Mouse (Mus musculus): ENCODE measurements at regions not wholly inside any gene's neighbourhood (a gene's known extent, or its start where the extent isn't known, plus 50 kb on each side); places are given as distances from the start of the nearest gene placed in this dataset.
A peak's percentile ranks its signal among the peaks of the same experiment; 100 is the strongest.
"Not testable (repeated sequence)": the region's sequence is repeated elsewhere in the genome, so short reads cannot be mapped to it uniquely, and the experiment has no call there.

DNA sequence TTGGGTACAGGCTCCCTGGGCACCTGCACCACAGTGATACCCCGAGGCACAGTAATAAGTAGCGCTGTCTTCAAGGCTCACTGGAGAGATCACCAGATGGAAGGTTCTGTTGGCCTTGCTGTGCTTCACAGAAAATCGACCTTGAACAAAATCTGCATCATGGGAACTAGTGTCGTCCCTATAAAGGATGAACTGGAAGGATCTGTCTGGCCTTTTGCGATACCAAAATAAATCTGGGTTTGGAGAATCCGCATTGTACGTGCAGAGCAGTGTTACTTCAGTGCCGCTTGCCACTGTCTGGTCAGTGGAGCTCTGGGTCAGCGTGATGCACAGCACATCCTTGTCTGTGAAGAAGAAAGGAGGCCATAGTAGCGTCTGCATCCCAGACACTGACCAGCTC, 105.3 kb downstream of the Dad1 start:
- DNase-seq (ENCODE audit: low read depth): no peak

DNA sequence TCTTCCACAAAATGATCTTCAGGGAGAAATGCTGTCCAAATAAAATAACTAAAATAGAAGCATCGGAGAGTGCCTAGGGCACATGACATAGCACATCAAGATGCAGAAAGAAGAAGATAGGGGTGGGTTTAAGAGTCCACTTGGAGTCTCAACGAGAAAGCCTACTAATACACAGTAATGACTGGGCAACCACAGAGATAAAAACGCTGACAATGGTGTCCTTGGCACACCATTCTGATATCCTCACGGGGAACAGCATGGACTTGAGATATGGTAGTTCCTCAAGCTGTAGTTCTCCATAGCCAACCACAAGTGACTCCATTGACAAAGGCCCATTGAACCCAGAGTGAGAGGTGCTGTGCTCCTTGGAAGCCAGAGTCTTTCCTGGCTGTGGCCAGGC, 105.8 kb downstream of the Dad1 start:
- no peak for DNase-seq (ENCODE audit: low read depth)

DNA sequence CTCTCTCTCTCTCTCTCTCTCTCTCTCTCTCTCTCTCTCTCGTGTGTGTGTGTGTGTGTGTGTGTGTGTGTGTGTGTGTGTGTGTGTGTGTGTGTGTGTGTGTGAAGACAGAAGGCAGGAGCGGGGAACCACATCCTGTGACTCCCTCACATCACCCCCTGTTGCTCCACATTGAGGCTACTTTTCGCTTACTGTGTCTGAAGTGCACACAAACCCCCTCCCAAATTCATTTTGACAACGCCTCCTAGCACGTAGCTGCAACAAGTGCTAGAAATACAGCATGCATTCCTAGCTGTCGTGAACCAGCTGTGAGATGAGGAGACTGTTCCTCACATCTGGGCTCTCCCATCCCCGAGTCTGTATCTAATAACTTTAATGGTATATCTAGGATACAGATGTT, 106.4 kb downstream of the Dad1 start:
- DNase-seq (ENCODE audit: low read depth): no peak

DNA sequence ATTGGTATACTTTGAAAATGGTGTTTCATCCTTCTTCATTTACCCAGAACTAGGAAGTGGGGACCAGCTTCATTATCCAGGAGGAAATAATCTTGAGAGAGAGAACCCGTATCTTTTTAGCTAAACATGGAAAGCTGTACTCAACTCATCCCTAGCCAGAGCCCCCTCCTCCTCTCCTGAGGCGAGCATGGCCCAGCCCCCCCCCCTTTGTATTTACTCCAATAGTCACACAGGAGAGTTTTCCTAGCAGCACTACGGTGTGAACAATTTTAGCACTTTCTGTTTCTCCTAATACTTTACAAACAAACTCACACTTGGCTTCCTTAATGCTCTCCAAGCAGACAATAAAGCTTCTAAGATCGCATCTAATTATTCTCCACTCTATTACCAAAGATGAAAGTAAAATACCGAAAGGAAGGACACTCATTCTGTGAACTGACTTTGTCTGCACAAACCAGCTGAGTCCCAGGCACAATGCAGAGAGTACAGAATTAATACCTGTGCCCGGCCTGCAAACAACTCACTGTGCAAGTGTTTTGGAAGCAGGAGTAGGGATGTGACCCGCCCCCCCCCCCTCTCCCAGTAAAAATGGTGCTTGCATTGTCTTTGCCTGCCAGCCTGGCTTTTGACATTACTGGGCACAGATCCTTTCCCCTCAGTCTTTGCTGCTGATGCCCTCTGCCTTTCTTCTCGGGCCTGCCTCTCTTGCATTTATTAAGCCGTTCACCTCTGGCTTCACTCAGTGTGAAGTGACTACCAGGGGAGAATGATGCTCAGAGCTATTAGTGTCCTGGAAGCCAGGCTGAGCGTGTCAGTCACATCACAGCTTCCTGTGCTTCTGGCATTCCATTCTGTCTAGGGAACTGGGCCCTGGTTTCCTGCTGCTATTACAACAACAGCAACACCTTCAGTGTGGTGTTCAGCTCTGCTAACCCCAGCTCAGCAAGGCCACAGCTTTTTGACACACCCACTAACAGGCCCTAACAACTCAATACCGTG, 107.9 kb downstream of the Dad1 start:
- no peak for DNase-seq (ENCODE audit: low read depth)

DNA sequence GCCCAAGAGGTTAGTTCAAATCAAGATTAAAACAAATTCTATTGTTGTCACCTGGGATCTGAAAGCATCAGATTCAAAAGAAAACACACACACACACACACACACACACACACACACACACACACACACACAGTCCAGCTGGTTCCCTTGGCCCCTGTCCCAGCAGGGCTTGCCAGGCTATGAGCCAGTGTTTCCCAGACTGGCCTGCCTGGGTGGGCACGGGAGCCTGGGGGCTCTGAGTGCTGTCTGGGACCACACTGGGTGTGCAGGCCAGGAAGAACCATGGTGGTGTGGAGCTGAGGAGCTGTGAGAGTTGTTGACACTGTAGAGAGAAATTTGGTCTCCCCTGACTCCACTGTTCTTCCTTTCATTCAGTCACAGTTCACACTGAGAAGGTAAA, 110.1 kb downstream of the Dad1 start:
- DNase-seq (ENCODE audit: low read depth): no peak

DNA sequence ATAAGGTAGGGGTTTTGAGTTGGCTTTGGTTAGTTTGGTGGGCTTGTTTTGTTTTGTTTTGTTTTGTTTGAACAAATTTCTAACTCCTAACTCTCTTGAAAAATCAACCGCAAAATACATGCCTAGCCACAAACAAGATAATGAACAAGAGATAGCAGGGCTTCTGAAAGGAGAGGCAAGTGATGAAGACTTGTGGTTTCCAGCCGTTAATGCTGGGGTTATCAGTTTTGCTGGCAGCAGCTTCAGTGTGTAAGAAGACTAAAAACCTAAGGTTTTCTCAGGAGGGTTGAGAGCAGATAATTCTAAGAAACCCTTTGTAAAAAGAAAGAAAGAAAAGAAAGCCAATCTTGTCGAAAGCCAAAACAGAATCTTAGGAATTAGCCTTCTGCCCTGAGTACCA, 115.6 kb downstream of the Dad1 start:
- peak; percentile 60 for DNase-seq (ENCODE audit: low read depth)

DNA sequence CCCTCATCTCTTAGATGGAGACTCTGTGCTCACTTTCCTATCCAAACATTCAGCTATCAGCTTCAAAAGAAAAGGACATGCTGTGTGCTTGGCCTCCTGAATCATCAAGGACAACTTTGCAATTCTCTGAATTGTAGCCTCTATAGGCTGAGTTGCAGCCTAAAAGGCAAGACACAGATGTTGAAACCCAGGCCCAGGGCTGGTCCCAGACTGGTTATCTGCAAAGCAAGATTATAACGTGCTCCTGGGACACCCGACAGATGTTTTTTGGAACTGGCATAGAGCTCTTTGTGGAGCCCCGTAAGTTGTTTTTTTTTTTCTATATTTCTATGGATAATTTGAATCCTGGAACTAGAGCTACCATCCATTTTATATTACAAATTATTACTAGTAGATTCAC, 117.4 kb downstream of the Dad1 start:
- peak; percentile 54 for DNase-seq (ENCODE audit: low read depth)

DNA sequence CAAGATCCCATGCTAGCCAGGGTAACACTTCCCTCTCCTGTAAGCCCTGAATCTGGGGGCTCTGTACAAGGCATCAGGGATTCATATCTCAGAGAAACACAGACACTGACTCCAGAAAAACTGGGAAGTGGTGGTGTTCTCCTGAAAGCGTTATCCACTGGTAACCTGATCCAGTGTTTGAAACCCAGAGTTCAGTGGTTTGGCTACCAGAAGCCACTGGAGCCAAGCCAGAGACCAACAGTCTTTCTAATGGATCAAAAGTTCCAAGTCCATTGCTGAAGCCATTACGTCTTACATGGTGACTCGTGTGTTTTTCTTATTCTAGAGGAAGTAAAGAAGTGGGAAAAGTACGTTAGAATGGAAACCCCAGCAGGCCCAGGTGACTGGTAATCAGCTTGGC, 125.6 kb downstream of the Dad1 start:
- no peak for DNase-seq (ENCODE audit: low read depth)

DNA sequence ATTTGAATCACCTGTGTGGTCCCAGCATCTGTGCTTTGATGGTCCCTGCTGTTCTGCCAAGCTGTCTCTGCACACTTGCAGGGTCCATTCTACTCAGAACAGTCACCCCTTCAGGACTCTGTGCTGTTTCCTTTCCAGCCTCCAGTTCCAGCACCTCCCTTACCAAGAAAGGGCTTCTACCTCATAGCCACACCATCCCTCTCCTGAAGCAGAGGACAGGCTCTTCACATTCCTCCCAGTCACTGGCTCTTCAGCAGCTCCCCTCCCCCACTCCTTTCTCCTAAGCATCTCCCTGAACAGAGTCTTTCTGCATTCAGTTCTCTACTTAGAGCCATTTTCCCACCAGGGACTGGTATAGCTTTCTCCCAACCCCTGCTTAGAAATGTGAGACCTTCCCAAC, 128.4 kb downstream of the Dad1 start:
- no peak for DNase-seq (ENCODE audit: low read depth)

DNA sequence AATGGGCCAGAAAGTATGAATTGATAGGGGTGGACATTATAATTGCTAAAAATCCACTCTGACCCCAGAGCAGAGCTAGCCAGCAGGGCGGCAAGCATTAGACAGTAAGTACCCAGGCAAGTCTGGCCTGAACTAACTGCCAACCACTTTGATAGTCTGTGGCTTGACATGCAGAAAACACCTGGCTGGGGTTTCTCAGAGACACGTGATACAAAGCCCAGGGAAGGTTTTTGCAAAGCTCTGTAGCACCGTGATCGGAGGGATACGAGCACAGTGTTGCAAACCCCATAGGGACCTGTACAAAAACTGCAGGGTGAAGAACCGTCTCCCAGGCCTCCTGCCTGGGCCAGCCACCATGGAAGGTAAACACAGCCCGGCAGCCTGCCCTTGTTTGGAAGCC, 131.9 kb downstream of the Dad1 start:
- DNase-seq (ENCODE audit: low read depth): no peak

DNA sequence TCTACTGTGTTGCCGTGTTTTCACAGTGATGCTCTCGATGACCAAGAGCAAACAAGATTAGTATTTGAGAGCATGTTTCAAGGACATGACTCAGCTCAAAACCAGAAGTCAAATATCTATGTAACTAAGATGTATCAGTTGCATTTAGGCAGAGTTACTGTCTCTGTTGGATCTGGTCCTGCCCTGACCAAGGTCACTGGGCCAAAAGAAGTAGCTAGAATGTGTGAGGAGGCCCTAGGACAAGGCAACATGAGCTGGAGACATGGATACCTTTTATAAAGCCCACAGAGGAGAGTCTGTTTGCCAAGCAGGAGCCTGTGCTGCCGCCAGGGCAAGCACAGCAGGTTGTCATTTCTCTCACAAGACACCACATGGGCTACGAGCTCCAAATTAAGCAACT, 132.6 kb downstream of the Dad1 start:
- DNase-seq (ENCODE audit: low read depth): no peak

DNA sequence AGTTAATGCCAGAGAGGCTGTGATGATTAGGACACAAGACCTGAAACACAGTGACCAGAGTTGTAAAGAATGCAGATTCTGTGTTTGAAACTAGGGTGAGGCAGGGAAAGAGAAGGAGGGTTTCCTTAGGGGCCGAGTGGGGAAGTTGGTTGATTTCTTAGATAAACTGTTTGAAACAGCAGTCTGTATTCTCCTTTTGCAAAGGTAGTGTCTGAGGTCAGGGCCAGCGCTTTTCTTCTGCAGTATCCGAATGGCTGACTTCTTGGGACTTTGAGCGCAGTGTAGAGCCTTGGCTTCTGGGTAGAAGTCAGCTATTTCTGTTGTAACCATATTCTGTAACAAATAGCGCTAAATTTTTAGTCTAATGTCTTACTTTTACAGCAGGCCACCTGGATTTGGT, 133.7 kb downstream of the Dad1 start:
- no peak for DNase-seq (ENCODE audit: low read depth)

DNA sequence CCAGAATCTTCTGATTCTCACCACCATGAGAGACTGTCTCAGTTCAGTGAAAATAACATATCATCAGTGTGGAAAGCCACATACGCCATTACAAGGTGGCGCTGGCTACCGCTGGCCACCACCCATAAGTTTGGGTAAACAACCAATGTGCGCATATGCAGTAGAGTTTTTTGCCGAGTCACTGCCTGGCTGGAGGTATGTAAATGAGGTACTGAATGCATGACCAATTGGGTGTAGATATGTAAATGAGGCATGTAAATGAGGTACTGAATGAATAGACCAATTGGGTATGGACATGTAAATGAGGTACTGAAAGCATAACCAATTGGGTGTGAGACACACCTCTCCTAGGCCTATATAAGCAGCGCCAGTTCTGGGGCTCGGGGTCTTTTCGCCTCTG, 136.3 kb downstream of the Dad1 start:
- not testable (repeated sequence) for DNase-seq (ENCODE audit: low read depth)

DNA sequence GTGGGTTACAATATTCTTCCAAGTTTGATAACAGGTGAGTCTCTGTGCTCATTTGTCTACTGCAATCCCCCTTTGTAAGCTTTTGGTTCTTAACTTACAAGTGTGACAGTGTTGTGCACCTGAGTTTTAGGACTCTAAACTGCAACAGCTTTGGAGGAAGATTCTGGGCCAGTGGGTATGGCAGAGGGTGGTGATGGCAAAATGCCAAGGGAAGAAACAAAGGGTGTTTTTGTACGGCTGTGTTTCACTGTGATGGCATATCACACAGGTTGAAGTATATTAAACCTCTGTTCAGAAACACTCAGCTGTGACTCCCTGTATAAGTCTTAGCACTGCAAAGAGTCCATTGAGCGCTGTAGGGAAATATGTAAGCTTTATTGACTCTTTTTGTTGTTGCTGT, 140.7 kb downstream of the Dad1 start:
- DNase-seq (ENCODE audit: low read depth): no peak

DNA sequence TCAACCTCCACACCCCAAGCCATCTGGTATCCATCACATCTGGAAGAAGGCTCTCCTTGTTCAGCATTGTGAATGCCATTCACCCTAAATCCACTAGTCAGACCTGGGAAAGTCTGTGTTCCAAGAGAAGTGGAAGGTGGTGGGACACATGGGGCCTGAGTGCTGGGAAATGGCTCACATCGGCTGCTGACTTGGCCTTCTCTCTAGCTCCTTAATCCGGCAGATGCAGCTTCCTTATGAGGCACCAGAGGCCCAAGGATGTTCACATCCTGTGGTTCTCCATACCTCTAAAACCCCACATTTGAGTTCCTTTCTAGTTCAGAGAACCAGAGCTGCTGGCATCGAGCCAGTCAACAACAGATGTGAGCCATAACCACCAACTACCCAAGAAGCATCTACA, 142.9 kb downstream of the Dad1 start:
- DNase-seq (ENCODE audit: low read depth): no peak

DNA sequence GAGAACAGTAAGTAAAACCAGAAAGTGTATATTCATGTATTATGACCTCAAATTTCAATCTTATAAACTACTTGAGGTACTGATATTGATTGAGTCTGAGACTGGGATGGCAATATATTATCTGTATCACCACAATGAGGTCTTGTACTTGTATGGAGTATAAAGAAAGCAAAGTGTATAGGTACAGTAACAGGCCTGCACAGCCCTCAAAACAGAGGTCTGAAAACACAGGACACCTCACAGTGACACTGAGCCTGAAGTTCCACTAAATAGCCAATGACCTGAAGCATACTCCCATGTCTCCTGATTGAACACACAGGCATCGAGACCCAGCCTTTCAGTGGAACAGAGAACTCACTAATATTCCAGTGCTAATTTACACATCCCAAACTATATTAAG, 144.8 kb downstream of the Dad1 start:
- DNase-seq (ENCODE audit: low read depth): no peak

DNA sequence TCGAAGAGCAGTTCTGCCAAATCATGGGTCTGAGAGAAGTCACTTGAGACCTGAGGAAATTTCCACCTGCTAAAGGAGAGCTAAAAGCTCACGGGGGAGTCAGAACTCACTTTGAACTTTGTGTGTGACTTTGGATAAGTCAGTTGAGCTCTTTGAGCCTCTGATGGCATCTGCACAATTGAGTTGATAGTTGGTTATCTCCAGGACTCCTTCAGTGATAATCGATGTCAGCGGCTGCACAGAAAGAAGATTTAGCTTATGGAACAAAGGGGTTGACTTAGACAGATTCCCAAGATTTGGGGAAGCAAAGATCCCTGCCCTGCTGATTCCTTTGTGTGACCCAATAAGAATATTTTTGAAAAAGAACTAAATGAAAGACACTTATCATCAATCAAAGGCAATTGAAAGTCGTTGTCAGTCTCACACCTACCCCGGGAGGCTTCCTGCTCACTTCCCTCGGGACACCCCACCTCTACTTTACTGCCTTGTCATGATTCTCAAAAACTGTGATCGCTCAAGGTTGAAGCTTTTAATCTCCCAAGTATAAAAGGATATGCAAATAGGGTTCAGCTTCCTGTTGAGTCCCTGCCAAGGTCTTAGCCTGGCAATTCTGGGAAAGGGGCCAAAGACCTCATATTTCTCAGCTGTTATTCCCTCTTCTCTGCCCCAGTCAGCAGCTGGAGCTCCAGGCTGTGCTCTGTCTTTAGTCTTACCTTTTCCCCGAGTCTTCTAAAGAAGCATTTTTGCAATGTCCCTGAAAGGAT, 145.4 kb downstream of the Dad1 start:
- DNase-seq (ENCODE audit: low read depth): no peak

DNA sequence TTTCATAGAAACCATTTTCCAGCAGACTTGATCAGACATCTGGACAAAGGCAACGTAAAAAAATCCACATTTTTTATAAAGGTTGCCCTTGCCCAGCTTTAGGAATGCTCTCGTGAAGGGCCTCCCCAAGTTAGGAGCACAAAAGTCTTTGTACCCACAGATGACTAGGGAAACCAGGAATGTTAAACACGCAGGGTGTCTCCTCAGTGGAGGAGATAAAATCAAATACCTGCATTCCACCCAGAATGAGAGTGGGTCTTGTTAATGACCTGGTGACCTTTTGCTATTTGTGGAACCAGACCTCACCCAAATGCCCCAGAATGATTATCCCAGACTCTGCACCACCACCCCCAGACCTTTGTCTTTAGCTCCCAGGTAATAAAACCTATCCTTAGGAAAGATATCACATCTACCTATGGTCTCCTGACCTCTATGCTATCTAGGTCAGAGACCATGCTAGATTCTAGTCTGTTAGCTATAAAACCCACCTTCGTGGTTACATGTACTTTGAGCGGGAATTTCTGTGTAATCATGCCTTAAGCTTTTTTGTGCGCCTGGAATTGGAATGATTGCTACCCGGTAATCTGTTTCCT, 146.6 kb downstream of the Dad1 start:
- no peak for DNase-seq (ENCODE audit: low read depth)

DNA sequence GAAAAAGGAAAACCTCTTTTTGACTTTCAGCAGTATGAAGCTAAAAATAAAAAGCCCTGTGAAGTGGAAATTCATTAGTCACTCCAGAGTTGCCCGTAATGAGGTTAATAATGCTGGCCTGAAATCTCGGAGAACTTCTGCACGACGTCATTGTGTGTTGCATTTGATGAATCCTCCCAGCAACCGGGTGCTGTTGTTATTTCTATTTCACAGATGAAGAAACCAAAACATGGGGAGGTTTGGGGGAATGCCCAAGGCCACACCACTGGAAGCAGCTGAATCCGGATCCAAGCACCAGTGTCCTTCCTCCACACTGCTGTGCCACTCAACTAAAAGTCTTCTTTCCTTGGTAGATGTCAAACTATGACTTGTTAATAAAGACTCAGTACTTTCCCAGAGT, 149.7 kb downstream of the Dad1 start:
- DNase-seq (ENCODE audit: low read depth): no peak

DNA sequence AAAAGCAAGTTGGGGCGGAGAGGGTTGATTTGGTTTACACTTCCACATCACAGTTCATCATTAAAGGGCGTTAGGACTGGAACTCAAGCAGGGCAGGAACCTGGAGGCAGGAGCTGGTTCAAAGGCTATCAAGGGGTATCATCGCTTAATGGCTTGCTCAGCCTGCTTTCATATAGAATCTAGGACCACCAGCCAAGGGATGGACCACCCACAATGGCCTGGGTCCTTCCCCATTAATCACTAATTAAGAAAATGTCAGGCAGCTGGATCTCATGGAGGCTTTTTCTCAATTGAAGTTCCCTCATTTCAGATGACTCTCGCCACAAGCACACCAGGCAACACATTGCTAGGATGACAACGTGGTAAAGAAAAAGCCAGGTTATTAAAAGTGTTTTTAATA, 150.4 kb downstream of the Dad1 start:
- no peak for DNase-seq (ENCODE audit: low read depth)

DNA sequence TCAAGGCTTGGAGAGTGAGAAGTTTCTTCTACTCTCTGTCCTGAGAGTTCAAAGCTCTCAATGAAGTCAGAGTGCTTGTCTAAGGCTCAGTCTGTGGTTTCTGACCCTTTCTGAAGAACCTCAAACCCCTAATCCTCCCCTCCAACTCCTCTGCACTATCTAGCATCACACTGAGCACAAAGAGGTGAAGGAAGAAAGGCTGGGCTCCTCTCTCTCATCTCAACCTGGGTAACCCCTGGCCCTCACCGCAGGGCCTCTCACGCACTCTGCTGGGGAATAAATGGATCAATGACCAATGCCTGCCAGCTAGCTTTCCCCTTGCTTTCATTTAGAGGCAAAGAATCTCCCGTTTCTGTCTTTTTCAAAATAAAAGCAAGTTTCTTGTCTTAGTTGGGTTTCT, 150.8 kb downstream of the Dad1 start:
- DNase-seq (ENCODE audit: low read depth): no peak

DNA sequence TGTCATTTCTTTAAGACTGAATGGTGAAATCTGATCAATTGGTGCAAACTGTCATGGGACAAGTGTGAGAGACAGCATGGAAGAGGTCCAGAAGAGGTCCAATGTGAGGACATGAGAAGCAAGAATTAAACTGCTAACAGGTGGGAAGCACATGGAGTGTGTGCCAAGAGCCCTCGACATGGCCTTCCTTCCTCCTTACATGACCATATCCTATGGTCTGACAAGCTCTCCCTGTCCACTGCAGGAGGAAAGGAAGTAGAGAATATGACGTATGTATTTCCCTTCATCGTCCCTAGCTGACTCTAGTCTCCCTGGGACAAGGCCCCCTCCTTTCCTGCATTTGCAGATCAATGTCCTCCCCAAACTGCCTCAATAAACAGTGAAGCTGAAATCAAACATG, 152.1 kb downstream of the Dad1 start:
- no peak for DNase-seq (ENCODE audit: low read depth)

DNA sequence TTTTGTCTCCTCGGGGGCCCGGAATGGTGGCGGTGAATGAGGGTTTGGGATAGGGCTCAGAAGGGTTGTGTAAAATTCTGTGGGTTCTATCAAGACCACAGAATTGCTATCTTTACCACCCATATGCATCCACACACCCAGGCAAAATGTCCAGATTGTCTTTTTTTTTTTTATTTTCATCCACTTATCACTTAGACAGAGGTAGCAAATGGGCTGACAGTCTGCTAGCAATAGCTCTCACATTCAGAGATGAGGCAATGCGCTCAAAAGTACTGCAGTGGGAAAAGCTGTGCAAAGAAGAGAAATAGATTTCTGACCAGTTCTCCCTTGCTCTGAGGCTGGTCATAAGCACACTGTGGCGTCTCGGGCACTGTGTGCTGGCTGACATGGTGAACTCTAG, 154.5 kb downstream of the Dad1 start:
- no peak for DNase-seq (ENCODE audit: low read depth)

Data from c-Kit-positive CD71-positive TER-119-negative erythroid progenitor cells, embryonic 14.5 days (primary cell).